ENCODE assay signal across 11 mouse cellular contexts in genomic region chr9:43232286-43232685, GRCm38 (mm10). TPM values are rescaled to one million over a fixed set of nuclear protein-coding genes. Genes with fewer than 3 reads are reported as not detected.
DNase-seq lines count a peak whose midpoint lies in the region; ATAC-seq lines count a peak whose summit lies in the region.
"Had no signal": no experiment of that assay in that cellular context is flagged by ENCODE, and none has a peak within 500 bp of the region (broad histone marks: within the 10 kb centered on the region; RNA-seq: fewer than 3 reads in every experiment).

No protein-coding gene starts in this region.

- WGBS in kidney, embryonic 15.5 days, result 27% methylated on average over 5 of the region's 5 CpGs
- WGBS in embryonic facial prominence, embryonic 12.5 days, result 11% methylated on average over 5 of the region's 5 CpGs
- WGBS in liver, embryonic 12.5 days (ENCODE audit: insufficient replicate concordance), result 59% methylated on average over 5 of the region's 5 CpGs

- 0 out of 2 replicates have a peak overlapping the region, but pooled peaks have one; percentile 0 for H3K4me2 ChIP-seq in kidney, embryonic 15.5 days
- H3K4me2 ChIP-seq in embryonic facial prominence, embryonic 12.5 days (replicated peaks), result no peak overlapping the region; the same call in 1 of the 2 replicates
- H3K4me2 ChIP-seq in liver, embryonic 12.5 days, result peak overlapping the region; percentile 19; the same call in 1 of the 2 replicates

- H3K9me3 ChIP-seq in kidney, embryonic 15.5 days (replicated peaks), result no peaks in the 10 kb centered on the region
- no peaks in the 10 kb centered on the region for H3K9me3 ChIP-seq in embryonic facial prominence, embryonic 12.5 days
- no peaks in the 10 kb centered on the region for H3K9me3 ChIP-seq in liver, embryonic 12.5 days (replicated peaks)

- no peak overlapping the region for H3K4me3 ChIP-seq in kidney, embryonic 15.5 days (replicated peaks)
- H3K4me3 ChIP-seq in embryonic facial prominence, embryonic 12.5 days, result no peak overlapping the region
- H3K4me3 ChIP-seq in liver, embryonic 12.5 days, result no peak overlapping the region

- no peak overlapping the region; the same call in 1 of the 2 replicates for H3K9ac ChIP-seq in kidney, embryonic 15.5 days
- 0 out of 2 replicates have a peak overlapping the region, but pooled peaks have one; percentile 28 for H3K9ac ChIP-seq in embryonic facial prominence, embryonic 12.5 days
- peak overlapping the region; percentile 44 for H3K9ac ChIP-seq in liver, embryonic 12.5 days

- peaks cover 13% of the 10 kb centered on the region; the same call in 1 of the 2 replicates for H3K36me3 ChIP-seq in kidney, embryonic 15.5 days
- H3K36me3 ChIP-seq in embryonic facial prominence, embryonic 12.5 days, result peaks cover 46% of the 10 kb centered on the region
- H3K36me3 ChIP-seq in liver, embryonic 12.5 days, result peaks cover 77% of the 10 kb centered on the region

- H3K27me3 ChIP-seq in kidney, embryonic 15.5 days, result no peaks in the 10 kb centered on the region
- H3K27me3 ChIP-seq in embryonic facial prominence, embryonic 12.5 days, result no peaks in the 10 kb centered on the region
- H3K27me3 ChIP-seq in liver, embryonic 12.5 days (replicated peaks), result no peaks in the 10 kb centered on the region

- ATAC-seq in kidney, embryonic 15.5 days (replicated peaks; ENCODE audit: low FRiP score), result no peak
- ATAC-seq in embryonic facial prominence, embryonic 12.5 days (ENCODE audit: insufficient number of reproducible peaks, insufficient read depth, low FRiP score, low TSS enrichment), result no peak
- ATAC-seq in liver, embryonic 12.5 days, result no peak

- H3K27ac ChIP-seq in kidney, embryonic 15.5 days, result peak overlapping the region; percentile 85
- H3K27ac ChIP-seq in embryonic facial prominence, embryonic 12.5 days, result peak overlapping the region; percentile 76; the same call in 1 of the 2 replicates
- peak overlapping the region; percentile 95 for H3K27ac ChIP-seq in liver, embryonic 12.5 days

- no peak for DNase-seq in kidney, adult 18-20 months
- DNase-seq in NIH3T3 (ENCODE audit: low read depth), result peak; percentile 17
- DNase-seq in layer of hippocampus, postnatal 10 days (ENCODE audit: low spot score in 2 of 2), result no peak
- DNase-seq in cerebellum, adult 9-11 months, result no peak
- DNase-seq: adrenal gland, adult 2 months; cerebellum, adult 8-10 months had no signal

- H3K4me1 ChIP-seq in kidney, embryonic 15.5 days, result peaks cover 84% of the 10 kb centered on the region
- H3K4me1 ChIP-seq in embryonic facial prominence, embryonic 12.5 days, result peaks cover 64% of the 10 kb centered on the region
- H3K4me1 ChIP-seq in liver, embryonic 12.5 days, result peaks cover 99% of the 10 kb centered on the region

RNA-seq across cellular contexts. Expression of gene Oaf, which starts 7.4 kb away (rescaled TPM):
- polyA plus RNA-seq in kidney, embryonic 15.5 days (2015; fragmentation: Nextera tagmentation; extraction: Ambion mirVana), result 53.9 and 59.5 TPM in 2 replicates
- polyA plus RNA-seq in embryonic facial prominence, embryonic 12.5 days (2016; fragmentation: Nextera tagmentation; extraction: Ambion mirVana), result 89.3 and 106 TPM in 2 replicates
- 37.8 and 44.1 TPM in 2 replicates for polyA plus RNA-seq in liver, embryonic 12.5 days (2016; fragmentation: Nextera tagmentation; extraction: Ambion mirVana)
- 10 to 100 TPM; 12.2 to 14.6 TPM for total RNA-seq in layer of hippocampus, postnatal 10 days (2021)

RNA-seq across cellular contexts. Expression of gene Pou2f3, which starts 22.1 kb away (rescaled TPM):
- 0.17 TPM in 1 of 2 replicates, not detected in the other for polyA plus RNA-seq in kidney, embryonic 15.5 days (2015; fragmentation: Nextera tagmentation; extraction: Ambion mirVana)
- polyA plus RNA-seq in embryonic facial prominence, embryonic 12.5 days (2016; fragmentation: Nextera tagmentation; extraction: Ambion mirVana), result 0.18 TPM in 1 of 2 replicates, not detected in the other
- polyA plus RNA-seq in liver, embryonic 12.5 days (2016; fragmentation: Nextera tagmentation; extraction: Ambion mirVana), result not detected in 2 replicates
- total RNA-seq in layer of hippocampus, postnatal 10 days (2021), result under 1 TPM in 1 of 2 experiments, not detected in 1; 0.22 TPM
- total RNA-seq: adrenal gland, adult 2 months; granulocyte monocyte progenitor cell, adult 5-6 weeks; megakaryocyte-erythroid progenitor cell, adult 5-6 weeks had no signal
- polyA plus RNA-seq: adrenal gland, adult 2 months had no signal
